Mouse (Mus musculus): Measurements from ENCODE around the gene Fli1. TPM values are rescaled to one million over a fixed set of nuclear protein-coding genes. Genes with fewer than 3 reads are reported as not detected.

Gene Fli1
- polyA plus RNA-seq, 1 experiment, result not detected

DNA sequence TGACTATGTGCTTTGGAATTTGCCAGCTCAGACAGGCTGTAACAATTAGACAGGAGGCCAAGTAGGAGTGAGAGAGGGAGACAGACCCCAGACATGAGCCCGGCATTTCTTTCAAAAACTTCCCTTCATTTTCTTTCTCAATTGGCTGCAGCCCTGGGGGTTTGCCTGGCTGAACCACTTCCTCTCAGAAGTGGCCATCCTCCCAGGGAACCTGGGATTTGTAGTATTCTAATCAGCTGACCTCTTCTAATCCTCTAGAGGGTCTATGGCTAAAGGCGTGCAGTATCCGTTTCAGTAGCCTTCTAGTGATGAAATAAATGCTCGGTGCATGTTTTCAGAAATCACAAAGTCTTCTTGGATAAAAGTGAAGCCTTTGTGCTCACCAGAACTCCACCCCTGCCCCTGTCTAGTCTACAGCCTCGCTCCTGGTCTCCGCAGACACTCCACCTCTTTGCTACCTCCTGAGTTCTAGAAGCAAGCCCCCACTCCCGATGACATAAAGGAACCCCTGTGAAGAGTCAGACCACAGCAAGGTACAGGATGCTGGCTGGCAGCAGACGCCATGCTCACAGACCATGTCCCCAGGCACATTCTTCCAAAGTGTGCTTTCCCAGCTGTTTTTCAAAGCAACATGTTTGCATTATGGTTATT, 125.1 kb downstream of the Fli1 start:
- WGBS, result 50% methylated on average over 8 of the region's 8 CpGs
- Histone ChIP-seq H3K4me3 (ENCODE audit: insufficient read depth, low read depth, low read length) (no peak overlapping the region), H3K27ac (ENCODE audit: insufficient read depth, low read depth, low read length) (no peak overlapping the region), H3K4me1 (ENCODE audit: control insufficient read depth, insufficient read depth, low read length) (no peaks in the 10 kb centered on the region)
- TF ChIP-seq CTCF (IDR thresholded peaks at IDR 0.05; ENCODE audit: insufficient read depth, low read depth, low read length), result no peak
- no peak for TF ChIP-seq POLR2A (IDR thresholded peaks at IDR 0.05; ENCODE audit: insufficient read depth, low read depth, low read length)

DNA sequence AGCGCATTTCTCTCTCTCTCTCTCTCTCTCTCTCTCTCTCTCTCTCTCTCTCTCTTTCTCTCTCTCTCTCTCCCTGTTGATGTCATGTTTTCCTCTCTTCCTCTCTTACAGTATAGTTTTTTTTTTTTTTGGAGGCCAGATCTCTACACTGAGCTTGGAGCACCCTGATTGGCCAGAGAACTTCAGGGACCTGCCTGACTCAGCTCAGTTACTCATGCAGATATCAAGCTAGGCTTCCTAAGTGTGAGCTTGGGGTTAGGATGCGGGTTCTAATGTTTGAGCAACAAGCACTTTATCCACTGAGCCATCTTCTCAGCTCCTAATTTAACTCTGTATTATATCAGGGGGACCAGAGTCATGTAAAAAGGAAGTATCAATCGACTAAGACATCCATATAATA, 126.7 kb downstream of the Fli1 start:
- WGBS, result 94% methylated on average over 3 of the region's 3 CpGs
- Histone ChIP-seq H3K27ac (ENCODE audit: insufficient read depth, low read depth, low read length) (no peak overlapping the region), H3K4me1 (ENCODE audit: control insufficient read depth, insufficient read depth, low read length) (no peaks in the 10 kb centered on the region), H3K4me3 (ENCODE audit: insufficient read depth, low read depth, low read length) (no peak overlapping the region)
- TF ChIP-seq POLR2A (IDR thresholded peaks at IDR 0.05; ENCODE audit: insufficient read depth, low read depth, low read length), result no peak
- TF ChIP-seq CTCF (IDR thresholded peaks at IDR 0.05; ENCODE audit: insufficient read depth, low read depth, low read length), result no peak

DNA sequence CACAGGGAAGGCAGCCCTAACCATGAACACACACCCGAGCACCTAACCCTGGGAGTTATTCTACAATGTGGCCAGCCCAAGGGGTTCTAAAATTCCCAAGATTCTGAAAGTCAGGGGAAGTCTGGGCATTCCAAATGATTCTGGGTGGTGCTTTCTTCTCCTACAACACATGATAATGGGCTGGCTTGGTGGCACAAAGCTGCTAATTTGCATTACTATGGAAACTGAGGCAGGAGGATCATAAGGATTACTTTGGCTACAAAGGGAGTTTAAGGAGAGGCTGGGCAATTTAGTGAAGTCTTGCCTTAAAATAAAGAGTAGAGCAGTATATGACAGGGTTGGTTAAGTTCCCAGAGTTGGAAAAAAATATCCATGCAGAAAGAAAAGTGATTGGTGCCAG, 127.7 kb downstream of the Fli1 start:
- Histone ChIP-seq H3K27ac (ENCODE audit: insufficient read depth, low read depth, low read length) (no peak overlapping the region), H3K4me3 (ENCODE audit: insufficient read depth, low read depth, low read length) (no peak overlapping the region), H3K4me1 (ENCODE audit: control insufficient read depth, insufficient read depth, low read length) (no peaks in the 10 kb centered on the region)
- no peak for TF ChIP-seq CTCF (IDR thresholded peaks at IDR 0.05; ENCODE audit: insufficient read depth, low read depth, low read length)
- TF ChIP-seq POLR2A (IDR thresholded peaks at IDR 0.05; ENCODE audit: insufficient read depth, low read depth, low read length), result no peak
- 83% methylated on average over 1 of the region's 1 CpGs for WGBS

DNA sequence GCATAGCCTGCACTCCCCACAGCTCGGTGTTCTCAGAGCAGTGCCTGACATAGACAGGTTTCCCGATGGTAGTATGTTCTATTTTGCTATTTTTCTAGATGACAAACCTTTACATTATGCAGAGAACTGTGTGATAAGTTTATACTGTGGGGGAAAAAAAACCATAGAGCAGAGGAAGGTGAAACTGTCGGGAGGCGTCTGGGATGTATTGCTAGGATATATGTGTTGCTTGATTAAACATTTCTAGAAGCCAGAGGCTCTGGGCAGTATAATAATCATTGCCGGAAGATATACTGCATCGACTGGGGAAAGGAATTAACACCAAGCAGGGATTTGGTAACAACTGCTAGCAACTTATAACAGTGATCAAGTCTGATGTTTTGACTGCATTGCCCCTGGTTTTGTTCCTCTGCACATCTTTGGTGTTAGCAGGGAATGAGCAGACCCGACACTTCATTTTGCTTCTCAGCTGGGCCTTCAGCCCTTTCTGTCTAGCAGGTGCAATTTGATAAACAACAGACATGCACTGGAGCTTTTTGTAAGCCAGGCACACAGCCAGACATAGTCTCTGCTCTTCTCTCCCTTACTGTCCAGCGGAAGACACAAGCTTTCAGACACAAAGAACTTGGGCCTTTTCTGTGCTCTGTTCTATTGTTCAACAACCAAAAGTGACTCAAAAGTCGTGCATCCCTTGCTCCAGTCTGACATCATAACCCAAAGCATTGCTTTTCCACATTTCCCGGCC, 129.7 kb downstream of the Fli1 start:
- H3K27ac ChIP-seq (ENCODE audit: insufficient read depth, low read depth, low read length), result no peak overlapping the region
- peaks cover 7% of the 10 kb centered on the region for H3K4me1 ChIP-seq (ENCODE audit: control insufficient read depth, insufficient read depth, low read length)
- WGBS, result 76% methylated on average over 10 of the region's 10 CpGs
- no peak overlapping the region for H3K4me3 ChIP-seq (ENCODE audit: insufficient read depth, low read depth, low read length)
- TF ChIP-seq CTCF (IDR thresholded peaks at IDR 0.05; ENCODE audit: insufficient read depth, low read depth, low read length), result no peak
- no peak for TF ChIP-seq POLR2A (IDR thresholded peaks at IDR 0.05; ENCODE audit: insufficient read depth, low read depth, low read length)

DNA sequence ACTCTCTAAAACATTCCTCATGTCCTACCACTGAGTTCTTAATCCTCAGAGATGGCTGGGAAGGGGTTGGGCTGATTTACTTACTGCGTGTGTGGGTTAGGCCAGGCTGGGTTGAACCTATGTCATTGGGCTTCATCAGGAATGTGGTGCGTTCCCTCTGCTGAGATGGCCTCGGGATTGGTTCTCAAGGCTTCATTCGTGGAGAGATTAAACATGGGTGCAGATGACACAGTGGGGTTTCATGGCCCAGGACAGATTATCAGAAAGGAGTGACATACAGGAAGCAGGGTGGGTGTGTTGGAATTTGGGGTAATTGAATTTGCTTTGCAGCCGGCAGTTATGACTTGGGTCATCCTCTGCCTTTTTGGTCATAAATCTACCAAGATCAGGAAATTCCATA, 131.2 kb downstream of the Fli1 start:
- Histone ChIP-seq H3K27ac (ENCODE audit: insufficient read depth, low read depth, low read length) (no peak overlapping the region), H3K4me1 (ENCODE audit: control insufficient read depth, insufficient read depth, low read length) (peaks cover 7% of the 10 kb centered on the region), H3K4me3 (ENCODE audit: insufficient read depth, low read depth, low read length) (no peak overlapping the region)
- WGBS, result 95% methylated on average over 5 of the region's 5 CpGs
- TF ChIP-seq CTCF (IDR thresholded peaks at IDR 0.05; ENCODE audit: insufficient read depth, low read depth, low read length) (no peak), POLR2A (IDR thresholded peaks at IDR 0.05; ENCODE audit: insufficient read depth, low read depth, low read length) (no peak)

DNA sequence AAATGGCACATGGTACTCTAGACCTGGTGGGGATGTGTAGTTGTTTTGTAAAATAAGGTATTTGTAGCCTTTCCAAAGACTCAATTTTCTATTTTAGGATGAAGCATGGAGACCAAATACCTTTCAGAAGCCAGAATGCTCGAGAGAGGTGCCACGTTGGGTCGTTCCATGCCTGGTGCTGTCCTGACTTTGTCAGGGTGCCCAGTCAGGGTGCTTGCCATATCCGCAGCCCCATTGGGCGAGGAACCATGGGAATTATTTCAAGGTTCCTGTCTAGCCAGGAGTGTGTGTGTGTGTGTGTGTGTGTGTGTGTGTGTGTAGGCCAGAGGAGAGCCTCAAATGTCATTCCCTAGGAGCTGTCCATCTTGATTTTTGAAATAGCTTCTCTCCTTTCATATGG, 132.0 kb downstream of the Fli1 start:
- H3K27ac ChIP-seq (ENCODE audit: insufficient read depth, low read depth, low read length), result no peak overlapping the region
- WGBS, result 95% methylated on average over 5 of the region's 5 CpGs
- H3K4me1 ChIP-seq (ENCODE audit: control insufficient read depth, insufficient read depth, low read length), result peaks cover 7% of the 10 kb centered on the region
- H3K4me3 ChIP-seq (ENCODE audit: insufficient read depth, low read depth, low read length), result no peak overlapping the region
- TF ChIP-seq CTCF (IDR thresholded peaks at IDR 0.05; ENCODE audit: insufficient read depth, low read depth, low read length) (no peak), POLR2A (IDR thresholded peaks at IDR 0.05; ENCODE audit: insufficient read depth, low read depth, low read length) (no peak)

DNA sequence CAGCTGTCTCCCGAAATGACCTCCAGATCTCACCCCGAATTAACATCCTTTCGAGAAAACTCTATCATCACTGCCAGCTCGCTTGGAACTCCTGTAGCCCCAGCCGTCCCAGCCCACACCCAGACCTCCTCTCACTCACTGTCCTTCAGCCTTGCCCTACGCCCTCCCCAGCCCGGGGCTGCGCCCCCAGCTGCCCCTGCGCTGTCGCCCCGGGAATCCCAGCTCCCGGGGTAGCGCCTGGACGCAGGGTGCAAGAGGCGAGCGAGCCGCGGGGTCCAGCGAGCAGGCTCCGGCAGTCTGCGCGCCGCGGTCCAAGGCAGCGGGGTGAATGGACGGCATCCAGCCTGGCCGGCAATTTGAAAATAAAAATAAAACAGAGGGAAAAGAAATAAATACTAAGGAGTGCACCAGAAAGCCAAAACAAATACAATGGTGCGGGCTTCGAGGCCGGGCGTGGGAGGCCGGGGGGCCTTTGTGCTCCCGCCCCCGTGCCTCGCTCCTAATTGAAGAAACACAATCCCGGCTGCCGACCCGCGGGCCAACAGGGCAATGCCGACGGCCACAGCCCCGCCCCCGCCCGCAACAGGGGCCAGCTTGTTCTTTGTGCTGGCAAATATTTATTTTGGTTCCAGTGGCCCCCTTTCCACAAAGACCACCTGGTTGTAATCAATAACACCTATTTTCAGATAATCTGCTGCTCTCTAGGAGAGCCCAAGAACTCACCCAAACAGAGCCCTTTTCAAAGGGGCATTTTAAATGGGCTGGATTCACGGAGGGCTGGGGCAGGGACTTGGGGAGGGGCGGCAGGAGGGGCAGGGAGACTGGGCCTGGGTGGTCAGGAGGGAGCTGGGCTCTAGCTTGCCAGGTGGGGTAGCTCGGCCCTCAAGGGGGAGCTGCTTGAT, 133.3 kb downstream of the Fli1 start:
- H3K4me3 ChIP-seq (ENCODE audit: insufficient read depth, low read depth, low read length), result peak overlapping the region; percentile 41
- H3K27ac ChIP-seq (ENCODE audit: insufficient read depth, low read depth, low read length), result no peak overlapping the region
- peaks cover 7% of the 10 kb centered on the region for H3K4me1 ChIP-seq (ENCODE audit: control insufficient read depth, insufficient read depth, low read length)
- 6% methylated on average over 47 of the region's 47 CpGs for WGBS
- TF ChIP-seq POLR2A (IDR thresholded peaks at IDR 0.05; ENCODE audit: insufficient read depth, low read depth, low read length) (no peak), CTCF (IDR thresholded peaks at IDR 0.05; ENCODE audit: insufficient read depth, low read depth, low read length) (no peak)

DNA sequence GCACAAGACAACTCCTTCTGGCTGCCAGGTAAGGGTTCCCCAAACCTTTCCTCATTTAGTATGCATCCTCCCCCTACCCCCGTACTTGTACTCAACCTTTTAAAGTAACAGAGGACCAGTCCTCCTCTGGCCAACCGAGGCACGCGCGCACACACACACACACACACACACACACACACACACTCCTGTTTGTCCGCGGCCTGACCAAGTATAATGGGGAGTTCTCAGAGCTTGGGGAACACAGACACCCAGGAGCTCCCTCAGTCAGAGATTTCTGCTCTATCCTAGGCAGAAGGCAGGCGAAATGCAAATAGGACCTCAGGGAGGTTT, 134.0 kb downstream of the Fli1 start:
- H3K27ac ChIP-seq (ENCODE audit: insufficient read depth, low read depth, low read length), result no peak overlapping the region
- no peak overlapping the region; the same call in 1 of the 2 replicates for H3K4me3 ChIP-seq (ENCODE audit: insufficient read depth, low read depth, low read length)
- no peak for TF ChIP-seq CTCF (IDR thresholded peaks at IDR 0.05; ENCODE audit: insufficient read depth, low read depth, low read length)
- no peak for TF ChIP-seq POLR2A (IDR thresholded peaks at IDR 0.05; ENCODE audit: insufficient read depth, low read depth, low read length)
- WGBS, result 28% methylated on average over 8 of the region's 8 CpGs
- peaks cover 7% of the 10 kb centered on the region for H3K4me1 ChIP-seq (ENCODE audit: control insufficient read depth, insufficient read depth, low read length)

Measured in olfactory bulb, adult 2 months (tissue).